Mouse (Mus musculus): ENCODE results near the gene Ap1s2. TPM values are rescaled to one million over a fixed set of nuclear protein-coding genes. Genes with fewer than 3 reads are reported as not detected.

Ap1s2 gene
- 33.9 TPM for polyA plus RNA-seq (2017; shearing (Covaris generic))

GRCm38 (mm10) chrX:163908337-163909250 is at the start of gene Ap1s2:
Gene Ap1s2, plus strand, starts transcription at chrX:163909017.

GRCm38 (mm10) chrX:163958467-163958875 is 49.7 kb downstream of the Ap1s2 start, which contains the start of gene Zrsr2:
Gene Zrsr2, minus strand, starts transcription at chrX:163958661.

Other genes with a start within 250 kb of the Ap1s2 start
- not detected for gene Rnf138rt1, start 147.7 kb upstream of the Ap1s2 start, polyA plus RNA-seq (2017; shearing (Covaris generic))
- gene Zrsr2, start 49.6 kb downstream of the Ap1s2 start, polyA plus RNA-seq (2017; shearing (Covaris generic)) = 110 TPM
- gene Car5b, start 119.0 kb downstream of the Ap1s2 start, polyA plus RNA-seq (2017; shearing (Covaris generic)) = 5.1 TPM
- 6.0 TPM for gene Siah1b, start 167.5 kb downstream of the Ap1s2 start, polyA plus RNA-seq (2017; shearing (Covaris generic))
- gene Cltrn, start 179.8 kb downstream of the Ap1s2 start, polyA plus RNA-seq (2017; shearing (Covaris generic)) = not detected
- gene Ace2, start 230.3 kb downstream of the Ap1s2 start, polyA plus RNA-seq (2017; shearing (Covaris generic)) = not detected